Mouse (Mus musculus): ENCODE measurements around the gene Sdc4.

Sdc4 gene

GRCm38 (mm10) chr2:164443460-164444000 lies at the start of gene Sdc4:
Gene Sdc4, minus strand, starts transcription at chr2:164443887.
- DNase-seq (ENCODE audit: low read depth, low spot score), result no peak

GRCm38 (mm10) chr2:164487812-164488211 lies 44.1 kb upstream of the Sdc4 start:
- DNase-seq (ENCODE audit: low read depth, low spot score), result no peak

- no peak for DNase-seq (ENCODE audit: low read depth, low spot score)
Measured at GRCm38 (mm10) chr2:164487115-164487527, 43.4 kb upstream of the Sdc4 start.

GRCm38 (mm10) chr2:164486258-164487114 lies 42.8 kb upstream of the Sdc4 start:
- no peak for DNase-seq (ENCODE audit: low read depth, low spot score)

- no peak for DNase-seq (ENCODE audit: low read depth, low spot score)
Measured at GRCm38 (mm10) chr2:164485681-164486257, 42.1 kb upstream of the Sdc4 start, which contains the start of gene Dbndd2. Gene Dbndd2, plus strand, starts transcription at chr2:164486106.

- DNase-seq (ENCODE audit: low read depth, low spot score), result no peak
Measured at GRCm38 (mm10) chr2:164473624-164474023, 29.9 kb upstream of the Sdc4 start, which contains the start of gene Trp53tg5. Gene Trp53tg5, minus strand, starts transcription at chr2:164473724.

- DNase-seq (ENCODE audit: low read depth, low spot score), result peak; percentile 65
Measured at GRCm38 (mm10) chr2:164470254-164470653, 26.6 kb upstream of the Sdc4 start.

GRCm38 (mm10) chr2:164466787-164467186 lies 23.1 kb upstream of the Sdc4 start:
- DNase-seq (ENCODE audit: low read depth, low spot score), result no peak

GRCm38 (mm10) chr2:164465161-164465560 lies 21.5 kb upstream of the Sdc4 start:
- DNase-seq (ENCODE audit: low read depth, low spot score), result no peak

- peak; percentile 93 for DNase-seq (ENCODE audit: low read depth, low spot score)
Measured at GRCm38 (mm10) chr2:164460745-164461551, 17.3 kb upstream of the Sdc4 start, which contains the start of gene Gm20458. Gene Gm20458, plus strand, starts transcription at chr2:164460967.

GRCm38 (mm10) chr2:164458535-164458934 lies 14.8 kb upstream of the Sdc4 start:
- DNase-seq (ENCODE audit: low read depth, low spot score), result no peak

- no peak for DNase-seq (ENCODE audit: low read depth, low spot score)
Measured at GRCm38 (mm10) chr2:164457942-164458341, 14.3 kb upstream of the Sdc4 start.

- DNase-seq (ENCODE audit: low read depth, low spot score), result no peak
Measured at GRCm38 (mm10) chr2:164456864-164457300, 13.2 kb upstream of the Sdc4 start, which contains the start of gene Sys1. Gene Sys1, plus strand, starts transcription at chr2:164456964.

GRCm38 (mm10) chr2:164456413-164456812 lies 12.7 kb upstream of the Sdc4 start:
- DNase-seq (ENCODE audit: low read depth, low spot score), result no peak

GRCm38 (mm10) chr2:164455421-164456190 lies 11.9 kb upstream of the Sdc4 start:
- DNase-seq (ENCODE audit: low read depth, low spot score), result no peak

- DNase-seq (ENCODE audit: low read depth, low spot score), result no peak
Measured at GRCm38 (mm10) chr2:164454846-164455245, 11.2 kb upstream of the Sdc4 start.

GRCm38 (mm10) chr2:164453887-164454500 lies 10.3 kb upstream of the Sdc4 start:
- DNase-seq (ENCODE audit: low read depth, low spot score), result no peak

- no peak for DNase-seq (ENCODE audit: low read depth, low spot score)
Measured at GRCm38 (mm10) chr2:164453047-164453757, 9.5 kb upstream of the Sdc4 start.

- no peak for DNase-seq (ENCODE audit: low read depth, low spot score)
Measured at GRCm38 (mm10) chr2:164452000-164452676, 8.5 kb upstream of the Sdc4 start.

All from WW6 (cell line).